Mouse (Mus musculus): Measurements from ENCODE around the gene Slc39a1.
A peak's percentile ranks its signal among the peaks of the same experiment; 100 is the strongest.

Slc39a1 gene

GRCm38 (mm10) chr3:90241669-90242358, 6.2 kb upstream of the Slc39a1 start:
- DNase-seq: no peak

- no peak for DNase-seq
Measured at GRCm38 (mm10) chr3:90242984-90243775, 4.8 kb upstream of the Slc39a1 start, which contains the start of gene Creb3l4. TSS of gene Creb3l4 (minus strand) at chr3:90243512.

GRCm38 (mm10) chr3:90245406-90245805, 2.6 kb upstream of the Slc39a1 start:
- DNase-seq: no peak

GRCm38 (mm10) chr3:90247630-90247959, 377 bp upstream of the Slc39a1 start:
- no peak for DNase-seq

GRCm38 (mm10) chr3:90248746-90249100, 751 bp downstream of the Slc39a1 start:
- peak; percentile 57 for DNase-seq

- no peak for DNase-seq
Measured at GRCm38 (mm10) chr3:90250791-90251190, 2.8 kb downstream of the Slc39a1 start.

- DNase-seq: peak; percentile 47
Measured at GRCm38 (mm10) chr3:90251731-90252226, 3.8 kb downstream of the Slc39a1 start.

GRCm38 (mm10) chr3:90252659-90253058, 4.7 kb downstream of the Slc39a1 start:
- peak; percentile 62 for DNase-seq

- DNase-seq: peak; percentile 43
Measured at GRCm38 (mm10) chr3:90253174-90253573, 5.2 kb downstream of the Slc39a1 start.

GRCm38 (mm10) chr3:90253653-90254418, 5.9 kb downstream of the Slc39a1 start, which contains the start of gene Crtc2:
TSS of gene Crtc2 (plus strand) at chr3:90254163.
- DNase-seq: peak; percentile 98

GRCm38 (mm10) chr3:90254419-90255193, 6.6 kb downstream of the Slc39a1 start:
- DNase-seq: no peak

- DNase-seq: peak; percentile 42
Measured at GRCm38 (mm10) chr3:90255194-90255565, 7.2 kb downstream of the Slc39a1 start.

GRCm38 (mm10) chr3:90255784-90256353, 7.9 kb downstream of the Slc39a1 start:
- DNase-seq: peak; percentile 40

GRCm38 (mm10) chr3:90256731-90257530, 9.0 kb downstream of the Slc39a1 start:
- DNase-seq: peak; percentile 96

GRCm38 (mm10) chr3:90258521-90258920, 10.5 kb downstream of the Slc39a1 start:
- no peak for DNase-seq

GRCm38 (mm10) chr3:90263121-90263771, 15.3 kb downstream of the Slc39a1 start:
- DNase-seq: peak; percentile 33

GRCm38 (mm10) chr3:90264687-90265033, 16.7 kb downstream of the Slc39a1 start:
- DNase-seq: no peak

- DNase-seq: peak; percentile 91
Measured at GRCm38 (mm10) chr3:90265034-90265931, 17.3 kb downstream of the Slc39a1 start, which contains the start of gene Dennd4b. TSS of gene Dennd4b (plus strand) at chr3:90265185.

GRCm38 (mm10) chr3:90265932-90266741, 18.2 kb downstream of the Slc39a1 start:
- DNase-seq: peak; percentile 77
